Mouse (Mus musculus) adrenal gland, adult 18-20 months (tissue): ENCODE data around the gene Ccr7. TPM values are rescaled to one million over a fixed set of nuclear protein-coding genes. Genes with fewer than 3 reads are reported as not detected.

Experiments
- DNase-seq, 2 experiments: peaks; one replicate each; pipeline ENCODE4 v3.0.0; 2021 to 2022; ENCODE audit warnings: low spot score in 2 of 2
- total RNA-seq, 2 experiments: library from RNA; stranded (reverse); gene quantifications; 1 replicate in 1 of 2; 2 replicates in 1 of 2; pipeline ENCODE4 v1.2.3; 2021

Ccr7 gene
- total RNA-seq, 2 experiments from 2014 or later: 0.38 TPM; not detected in 1

DNA sequence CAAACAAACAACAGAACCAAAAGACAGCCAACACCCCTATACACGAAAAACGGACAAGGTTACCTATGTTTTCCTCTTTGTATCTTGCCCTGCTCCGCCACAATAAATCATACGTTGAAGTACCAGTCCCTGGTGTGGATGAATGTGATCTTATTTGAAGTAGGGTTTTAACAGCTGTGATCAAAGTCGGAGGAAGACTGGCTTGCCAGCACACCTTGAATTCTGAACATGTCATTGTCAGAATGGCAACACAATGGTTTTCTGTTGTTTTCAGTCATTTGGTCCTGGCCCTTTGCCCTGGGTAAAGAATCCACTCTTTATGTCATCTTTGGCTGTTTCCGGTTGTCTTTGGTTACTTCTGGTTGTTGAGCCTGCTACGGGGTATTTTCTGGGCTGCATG lies 35.9 kb downstream of the Ccr7 start:
- DNase-seq: no peak

DNA sequence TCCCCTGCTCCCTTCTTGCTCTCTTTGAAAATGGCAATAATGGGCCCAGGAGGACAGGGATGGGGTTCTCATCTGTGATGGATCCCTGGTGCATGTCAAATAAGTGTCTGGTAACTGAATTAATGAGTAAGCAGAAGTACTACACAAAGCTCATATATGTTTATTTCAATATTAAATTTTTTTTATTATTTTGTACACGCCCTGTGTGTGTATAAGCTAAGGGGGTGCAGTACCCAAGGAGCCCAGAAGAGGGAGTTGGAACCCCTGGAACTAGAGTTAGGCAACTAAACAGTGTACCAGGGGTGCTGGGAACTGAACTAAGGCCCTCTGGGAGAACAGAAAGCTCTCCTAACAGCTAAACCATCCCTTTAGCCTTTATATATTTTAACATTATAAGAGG lies 36.5 kb downstream of the Ccr7 start:
- no peak for DNase-seq

- DNase-seq: no peak
Observed at GRCm38 (mm10) chr11:99117907-99118306, 37.0 kb downstream of the Ccr7 start.

DNA sequence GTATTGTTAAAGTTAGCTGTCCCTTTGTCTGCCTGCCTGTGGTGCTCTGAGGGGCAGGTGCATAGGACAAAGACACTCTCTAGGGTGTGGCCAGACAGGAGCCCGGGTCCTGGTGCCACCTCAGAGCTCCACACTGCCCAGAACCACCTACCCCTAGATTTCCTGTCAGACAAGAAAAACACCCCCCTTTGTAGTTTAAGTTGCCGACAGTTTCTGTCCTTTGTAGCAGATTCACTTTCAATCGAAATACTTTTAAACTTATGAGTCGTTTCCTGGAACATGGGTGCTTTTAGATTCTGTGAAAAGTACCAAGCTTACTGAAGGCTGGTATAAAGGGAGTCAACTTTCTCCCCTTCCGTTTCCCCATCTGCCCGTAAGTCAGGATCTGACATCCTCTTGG lies 38.9 kb downstream of the Ccr7 start:
- no peak for DNase-seq

- no peak for DNase-seq
Observed at GRCm38 (mm10) chr11:99113111-99113510, 41.8 kb downstream of the Ccr7 start.

GRCm38 (mm10) chr11:99112700-99113099 lies 42.2 kb downstream of the Ccr7 start:
- DNase-seq: no peak

DNA sequence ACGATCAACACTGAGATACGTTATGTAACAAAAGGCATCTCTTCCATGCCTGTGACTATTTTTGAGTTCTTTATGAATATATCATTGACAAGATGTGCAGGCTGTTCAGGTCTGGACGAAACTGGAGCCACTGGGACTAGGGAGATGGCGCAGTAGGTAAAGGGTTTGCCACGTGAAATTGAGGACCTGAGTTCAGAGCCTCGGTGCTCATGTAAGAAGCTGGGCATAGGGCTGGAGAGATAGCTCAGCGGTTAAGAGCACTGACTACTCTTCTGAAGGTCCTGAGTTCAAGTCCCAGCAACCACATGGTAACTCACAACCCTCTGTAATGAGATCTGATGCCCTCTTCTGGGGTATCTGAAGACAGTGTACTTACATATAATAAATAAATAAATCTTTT lies 43.2 kb downstream of the Ccr7 start:
- no peak for DNase-seq

- no peak for DNase-seq
Observed at GRCm38 (mm10) chr11:99111155-99111554, 43.7 kb downstream of the Ccr7 start.

DNA sequence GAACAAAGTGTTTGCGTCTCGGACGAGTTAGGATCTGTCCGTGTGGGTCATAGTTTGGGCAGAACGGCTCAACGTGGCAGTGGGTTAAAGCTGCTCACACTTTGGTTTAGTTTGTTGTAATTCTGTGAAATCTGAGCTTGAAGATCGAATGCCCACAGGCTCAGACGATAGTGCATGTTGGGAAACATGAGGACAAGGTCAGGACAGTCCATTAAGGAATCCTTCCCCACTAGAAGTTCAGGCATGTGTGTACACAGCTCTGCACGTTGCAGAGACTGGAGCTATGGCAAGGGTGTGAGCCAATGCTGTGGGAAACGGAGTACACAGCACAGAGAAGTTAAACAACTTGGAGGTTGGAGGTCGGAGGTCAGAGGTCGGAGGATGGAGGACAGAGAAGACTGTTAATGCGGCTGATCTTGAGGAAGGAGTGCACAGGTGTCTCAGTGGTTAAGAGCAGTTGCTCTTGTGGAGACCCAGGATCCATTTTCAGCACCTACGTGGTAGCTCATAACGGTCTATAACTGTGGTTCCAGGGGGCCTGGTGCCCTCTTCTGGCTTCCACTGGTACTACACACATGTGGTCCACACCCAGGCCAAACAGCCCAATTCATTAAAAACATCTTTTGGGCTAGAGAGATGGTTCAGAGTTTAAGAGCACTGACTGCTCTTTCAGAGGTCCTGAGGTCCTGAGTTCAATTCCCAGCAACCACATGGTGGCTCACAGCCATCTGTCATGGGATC lies 44.3 kb downstream of the Ccr7 start:
- DNase-seq: no peak

GRCm38 (mm10) chr11:99108296-99108695 lies 46.6 kb downstream of the Ccr7 start:
- DNase-seq: no peak

GRCm38 (mm10) chr11:99105981-99106726 lies 48.7 kb downstream of the Ccr7 start:
- DNase-seq: no peak

GRCm38 (mm10) chr11:99104609-99105410 lies 50.1 kb downstream of the Ccr7 start:
- no peak for DNase-seq

DNA sequence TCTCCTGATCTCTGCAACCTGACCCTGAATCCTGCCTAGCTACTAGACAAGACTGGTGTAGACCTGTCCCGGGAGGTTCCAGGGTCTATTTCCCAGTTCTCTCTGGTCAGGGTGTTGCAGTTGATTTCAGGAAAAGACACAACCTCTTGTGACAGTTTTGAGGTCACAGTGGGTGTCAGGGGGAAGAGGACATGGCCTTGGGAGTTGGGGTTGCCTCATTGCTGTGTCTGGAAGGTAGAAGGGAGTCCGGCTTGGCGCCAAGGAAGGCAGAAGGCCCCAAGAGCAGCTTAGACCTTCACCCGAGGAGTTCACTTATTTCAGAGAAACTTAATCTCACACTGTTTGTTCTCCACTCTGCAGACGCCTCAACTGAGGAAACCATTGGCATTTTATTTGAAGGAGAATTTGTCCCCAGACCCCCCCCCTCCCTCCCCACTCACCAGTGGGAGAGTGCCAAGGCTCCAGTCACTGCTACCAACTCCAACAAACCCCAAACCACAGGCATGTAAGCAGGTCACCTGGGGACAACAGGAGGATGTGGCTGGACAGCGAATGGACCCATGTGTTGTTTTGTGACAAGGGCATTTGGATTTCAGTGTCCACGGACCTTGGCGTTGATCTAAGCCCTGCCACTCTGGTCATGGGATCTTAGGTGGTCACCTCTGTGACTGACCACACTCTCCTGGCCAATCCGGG lies 52.2 kb downstream of the Ccr7 start:
- DNase-seq: no peak

DNA sequence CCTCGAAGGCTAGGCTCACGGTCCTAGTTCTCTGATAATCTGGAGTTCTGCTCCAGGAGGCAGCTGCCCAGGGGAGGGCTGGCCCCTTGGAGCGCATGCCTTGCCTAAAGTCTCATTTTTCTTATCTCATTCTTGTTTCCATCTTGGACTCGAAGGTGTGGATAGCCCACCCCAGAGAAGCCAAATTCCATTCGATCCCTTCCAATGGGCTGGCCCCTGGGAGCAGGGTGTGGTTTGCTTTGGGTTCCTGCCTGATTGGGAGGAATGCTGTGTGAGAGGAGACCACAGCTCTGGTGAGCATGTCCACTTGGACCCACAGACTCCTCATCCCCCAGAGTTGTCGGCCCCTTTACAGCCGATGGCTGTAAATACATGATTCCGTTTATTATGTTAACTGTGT lies 53.2 kb downstream of the Ccr7 start:
- DNase-seq: no peak

GRCm38 (mm10) chr11:99100215-99100614 lies 54.7 kb downstream of the Ccr7 start:
- DNase-seq: no peak

- no peak for DNase-seq
Observed at GRCm38 (mm10) chr11:99099516-99099915, 55.4 kb downstream of the Ccr7 start.

GRCm38 (mm10) chr11:99098924-99099323 lies 56.0 kb downstream of the Ccr7 start:
- DNase-seq: no peak

DNA sequence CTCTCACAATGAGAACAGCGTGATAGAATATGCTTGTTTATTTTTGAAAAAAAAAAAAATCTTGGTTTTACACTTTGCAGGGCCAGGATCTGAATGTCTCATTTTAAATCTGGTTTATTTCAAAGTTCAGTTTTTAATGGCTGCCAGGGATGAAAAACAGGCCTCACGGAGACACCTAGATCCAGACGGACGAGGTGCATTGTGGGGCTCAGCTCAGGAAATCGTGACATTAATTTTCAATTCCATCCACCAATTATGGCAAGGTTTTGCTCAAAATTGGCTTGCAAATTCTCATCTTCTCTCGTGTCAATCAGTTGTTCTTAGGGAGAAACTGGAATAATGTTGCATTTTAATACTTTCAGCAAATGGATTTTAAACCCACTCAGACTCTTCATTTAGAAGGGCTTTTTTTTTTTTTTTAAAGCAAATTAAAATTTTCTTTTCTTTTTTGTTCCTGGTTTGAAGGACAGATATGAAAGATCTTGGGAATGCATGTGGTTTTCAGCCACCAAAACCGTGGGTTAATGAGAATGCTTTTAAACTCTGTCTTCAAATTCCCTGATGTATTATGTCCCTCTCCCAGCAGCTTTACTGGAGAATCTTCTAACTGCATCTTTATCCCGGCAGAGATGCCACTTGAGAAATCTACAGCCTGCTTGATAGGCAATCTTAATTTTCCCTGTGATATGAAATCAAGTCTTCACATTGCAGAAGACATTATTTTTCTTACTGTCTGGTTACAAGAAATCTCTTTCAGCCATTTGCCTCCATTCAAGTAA lies 57.7 kb downstream of the Ccr7 start:
- no peak for DNase-seq

DNA sequence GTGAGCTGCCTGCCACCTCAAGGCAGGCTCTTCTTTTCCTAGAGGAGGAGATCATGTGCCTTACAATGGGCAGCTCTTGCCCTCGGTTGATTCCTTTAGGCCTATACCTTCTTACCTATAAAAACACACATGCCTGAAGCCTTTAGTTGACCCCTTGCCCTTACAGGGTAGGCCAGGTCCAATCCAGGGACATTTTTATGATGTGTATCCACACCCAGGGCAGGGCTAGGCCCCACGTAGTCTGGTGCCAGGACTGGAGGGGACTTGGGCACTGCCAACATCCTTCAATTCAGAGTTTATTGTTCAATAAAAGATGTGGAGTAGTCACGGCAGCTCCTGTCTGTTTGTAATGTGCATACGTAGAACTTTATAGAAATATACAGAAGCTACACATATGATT lies 58.5 kb downstream of the Ccr7 start:
- no peak for DNase-seq

- DNase-seq: no peak
Observed at GRCm38 (mm10) chr11:99095759-99096158, 59.1 kb downstream of the Ccr7 start.
